Mouse (Mus musculus) forebrain, postnatal 0 days (tissue): Measurements from ENCODE around the gene Ppfibp1. TPM values are rescaled to one million over a fixed set of nuclear protein-coding genes. Genes with fewer than 3 reads are reported as not detected.

Experiments
- ATAC-seq: fragments of 200-750 bp; cut with Nextera tagmentation; 2 replicates; pipeline ENCODE4 v1.8.0; 2017; ENCODE audit warnings: mild to moderate bottlenecking, moderate library complexity
- DNase-seq: peaks from one replicate; pipeline ENCODE4 v3.0.0-alpha.2; 2015
- H3K27ac ChIP-seq: fragments of 300-500 bp; sonication (generic); 2 replicates; pipeline ENCODE4 v1.5.1; 2014; ENCODE audit warnings: low read depth, mild to moderate bottlenecking, antibody characterized with exemption, low read length, moderate library complexity, mixed read lengths
- H3K27me3 ChIP-seq: fragments of 300-500 bp; sonication (generic); 2 replicates; pipeline ENCODE4 v1.6.1; 2014; ENCODE audit warnings: mild to moderate bottlenecking, low read length, mixed read lengths; ENCODE audit not compliant: insufficient read depth
- H3K36me3 ChIP-seq: fragments of 300-500 bp; sonication (generic); 2 replicates; pipeline ENCODE4 v1.6.1; 2014; ENCODE audit warnings: mild to moderate bottlenecking, moderate library complexity; ENCODE audit not compliant: insufficient read depth
- H3K4me1 ChIP-seq: fragments of 300-500 bp; sonication (generic); 2 replicates; pipeline ENCODE4 v1.6.1; 2014; ENCODE audit warnings: antibody characterized with exemption; ENCODE audit not compliant: insufficient read depth
- H3K4me2 ChIP-seq: fragments of 300-500 bp; sonication (generic); 2 replicates; pipeline ENCODE4 v1.6.1; 2014; ENCODE audit warnings: low read depth, mild to moderate bottlenecking, moderate library complexity
- H3K4me3 ChIP-seq: fragments of 300-500 bp; sonication (generic); 2 replicates; pipeline ENCODE4 v1.5.1; 2014; ENCODE audit warnings: low read depth, low read length, mixed read lengths
- H3K9ac ChIP-seq: fragments of 300-500 bp; sonication (generic); 2 replicates; pipeline ENCODE4 v1.6.1; 2014; ENCODE audit warnings: mild to moderate bottlenecking
- H3K9me3 ChIP-seq: fragments of 300-500 bp; sonication (generic); 2 replicates; pipeline ENCODE4 v1.6.1; 2016; ENCODE audit warnings: low read length
- CTCF ChIP-seq: sonication (generic); IDR thresholded peaks from 2 replicates; pipeline ENCODE4 v1.5.1; 2016; ENCODE audit warnings: antibody characterized with exemption, control low read depth, low read depth
- WGBS: fragments of 180-500 bp; shearing (Covaris S2); extraction: QIAGEN DNeasy Blood & Tissue Kit; methylation state at CpG from one replicate; pipeline ENCODE4 v1.1.7; 2014; 5-methylcytosine and 5-hydroxymethylcytosine counted together
- polyA plus RNA-seq: library from polyadenylated mRNA; unstranded; fragments of >200 nt; fragmentation: Nextera tagmentation; extraction: Ambion mirVana; gene quantifications from 2 replicates; pipeline ENCODE4 v1.2.1, GENCODE M21; 2015
- total RNA-seq: library from RNA; depleted of rRNA; stranded (reverse); fragments of >200 nt; gene quantifications from 2 replicates; pipeline ENCODE4 v1.2.3, GENCODE M21; 2014

The Ppfibp1 gene
- total and polyA plus RNA-seq, 2 experiments from 2014 or later, result 23.8 to 33.0 TPM

GRCm38 (mm10) chr6:146973406-146973805, 85.1 kb downstream of the Ppfibp1 start:
- no peak overlapping the region for H3K4me3 ChIP-seq
- H3K27me3 ChIP-seq, result no peaks in the 10 kb centered on the region; the same call in 1 of the 2 replicates
- no peaks in the 10 kb centered on the region for H3K4me1 ChIP-seq
- no peak overlapping the region for H3K4me2 ChIP-seq
- no peaks in the 10 kb centered on the region for H3K36me3 ChIP-seq
- H3K27ac ChIP-seq, result no peak overlapping the region
- 51% methylated on average over 2 of the region's 2 CpGs for WGBS
- TF ChIP-seq CTCF, result no peak
- H3K9me3 ChIP-seq, result no peaks in the 10 kb centered on the region
- DNase-seq (no peak), ATAC-seq (no peak)
- no peak overlapping the region for H3K9ac ChIP-seq

GRCm38 (mm10) chr6:146973830-146974229, 85.5 kb downstream of the Ppfibp1 start:
- Histone ChIP-seq H3K36me3 (no peaks in the 10 kb centered on the region), H3K9me3 (no peaks in the 10 kb centered on the region), H3K27ac (no peak overlapping the region), H3K9ac (no peak overlapping the region), H3K4me2 (no peak overlapping the region), H3K27me3 (no peaks in the 10 kb centered on the region; the same call in 1 of the 2 replicates), H3K4me3 (no peak overlapping the region), H3K4me1 (no peaks in the 10 kb centered on the region)
- no peak for TF ChIP-seq CTCF
- DNase-seq (no peak), ATAC-seq (no peak)

GRCm38 (mm10) chr6:146976446-146976845, 88.2 kb downstream of the Ppfibp1 start:
- Histone ChIP-seq H3K9ac (no peak overlapping the region), H3K27me3 (no peaks in the 10 kb centered on the region; the same call in 1 of the 2 replicates), H3K27ac (no peak overlapping the region), H3K4me1 (no peaks in the 10 kb centered on the region), H3K36me3 (no peaks in the 10 kb centered on the region), H3K4me3 (no peak overlapping the region), H3K4me2 (no peak overlapping the region), H3K9me3 (no peaks in the 10 kb centered on the region)
- 88% methylated on average over 8 of the region's 8 CpGs for WGBS
- no peak for TF ChIP-seq CTCF
- ATAC-seq (no peak), DNase-seq (no peak)

- Histone ChIP-seq H3K27ac (no peak overlapping the region), H3K9ac (no peak overlapping the region), H3K4me1 (no peaks in the 10 kb centered on the region), H3K36me3 (no peaks in the 10 kb centered on the region), H3K4me3 (no peak overlapping the region), H3K9me3 (no peaks in the 10 kb centered on the region), H3K4me2 (no peak overlapping the region), H3K27me3 (no peaks in the 10 kb centered on the region)
- 62% methylated on average over 5 of the region's 5 CpGs for WGBS
- DNase-seq, result no peak
- peak; percentile 58 for TF ChIP-seq CTCF
- 0 out of 2 replicates have a peak, but pooled peaks have one; percentile 18 for ATAC-seq
These were observed 90.4 kb downstream of the Ppfibp1 start for GRCm38 (mm10) chr6:146978691-146979114.

GRCm38 (mm10) chr6:146979115-146979744, 90.9 kb downstream of the Ppfibp1 start:
- no peaks in the 10 kb centered on the region for H3K9me3 ChIP-seq
- no peaks in the 10 kb centered on the region for H3K27me3 ChIP-seq
- 89% methylated on average over 1 of the region's 1 CpGs for WGBS
- no peaks in the 10 kb centered on the region for H3K36me3 ChIP-seq
- no peak for ATAC-seq
- no peaks in the 10 kb centered on the region for H3K4me1 ChIP-seq
- no peak overlapping the region for H3K9ac ChIP-seq
- H3K27ac ChIP-seq, result no peak overlapping the region
- TF ChIP-seq CTCF, result no peak
- no peak overlapping the region for H3K4me2 ChIP-seq
- no peak overlapping the region for H3K4me3 ChIP-seq
- no peak for DNase-seq

GRCm38 (mm10) chr6:146979953-146980352, 91.7 kb downstream of the Ppfibp1 start:
- Histone ChIP-seq H3K27me3 (no peaks in the 10 kb centered on the region), H3K27ac (no peak overlapping the region), H3K4me3 (no peak overlapping the region), H3K9me3 (no peaks in the 10 kb centered on the region), H3K9ac (no peak overlapping the region), H3K4me2 (no peak overlapping the region), H3K36me3 (no peaks in the 10 kb centered on the region), H3K4me1 (no peaks in the 10 kb centered on the region)
- WGBS, result 45% methylated on average over 3 of the region's 3 CpGs
- ATAC-seq, result no peak
- no peak for DNase-seq
- no peak for TF ChIP-seq CTCF

GRCm38 (mm10) chr6:146981249-146981835, 93.1 kb downstream of the Ppfibp1 start:
- ATAC-seq (peak; percentile 30; the same call in 1 of the 2 replicates), DNase-seq (no peak)
- no peaks in the 10 kb centered on the region for H3K27me3 ChIP-seq
- H3K27ac ChIP-seq, result no peak overlapping the region
- no peaks in the 10 kb centered on the region for H3K36me3 ChIP-seq
- WGBS, result 5% methylated on average over 1 of the region's 1 CpGs
- TF ChIP-seq CTCF, result no peak
- H3K4me3 ChIP-seq, result no peak overlapping the region
- H3K9me3 ChIP-seq, result no peaks in the 10 kb centered on the region
- H3K4me2 ChIP-seq, result no peak overlapping the region
- H3K9ac ChIP-seq, result no peak overlapping the region
- H3K4me1 ChIP-seq, result no peaks in the 10 kb centered on the region
